Mouse (Mus musculus): Measurements from ENCODE around the gene Tifa. TPM values are rescaled to one million over a fixed set of nuclear protein-coding genes. Genes with fewer than 3 reads are reported as not detected.

Tifa gene
- total and polyA plus RNA-seq, 3 experiments, result 1.4 to 3.2 (median 2.8) TPM

GRCm38 (mm10) chr3:127843324-127843940, 53.8 kb downstream of the Tifa start:
- no peak overlapping the region for H3K27ac ChIP-seq (ENCODE audit: insufficient read depth, low read depth)
- in situ Hi-C loops (cut with MboI; ENCODE audit: low pct_ligation_motif_present, low pct_unique_long_range_greater_than_20kb, low sequenced_read_pairs) (no loop called here), dilution Hi-C loops (cut with MboI; ENCODE audit: extremely low pct_ligation_motif_present, extremely low pct_unique_long_range_greater_than_20kb, low sequenced_read_pairs) (no loop called here)
- H3K4me2 ChIP-seq (ENCODE audit: insufficient read depth, low read depth, poor library complexity, severe bottlenecking), result no peak overlapping the region
- no peak for DNase-seq (ENCODE audit: extremely low read depth)
- TF ChIP-seq IRF4 (IDR thresholded peaks at IDR 0.05; ENCODE audit: low read depth, low read length), result no peak
- no peak for TF ChIP-seq ZNF384 (IDR thresholded peaks at IDR 0.05; ENCODE audit: low read depth, low read length)
- TF ChIP-seq MAX (IDR thresholded peaks at IDR 0.05; ENCODE audit: low read length), result no peak
- TF ChIP-seq CTCF (conservative IDR thresholded peaks at IDR 0.05 in 1 of 2, IDR thresholded peaks at IDR 0.05 in 1 of 2; ENCODE audit: low read depth in 2 of 2, low read length in 2 of 2), result no peak
- no peak for TF ChIP-seq USF2 (conservative IDR thresholded peaks at IDR 0.05; ENCODE audit: low read depth, low read length)
- no peak for TF ChIP-seq SMC3 (IDR thresholded peaks at IDR 0.05; ENCODE audit: low read depth, low read length)
- no peak for TF ChIP-seq E2F4 (IDR thresholded peaks at IDR 0.05; ENCODE audit: insufficient replicate concordance, low read depth, low read length)
- no peak for TF ChIP-seq MAZ (IDR thresholded peaks at IDR 0.05; ENCODE audit: low read depth, low read length)
- TF ChIP-seq ELF1 (IDR thresholded peaks at IDR 0.05; ENCODE audit: low read depth, low read length), result no peak
- no peak for TF ChIP-seq MYC (IDR thresholded peaks at IDR 0.05; ENCODE audit: low read depth, low read length)
- TF ChIP-seq RAD21 (IDR thresholded peaks at IDR 0.05; ENCODE audit: low read depth, low read length), result no peak
- H3K9ac ChIP-seq (ENCODE audit: insufficient read depth, low read depth), result no peak overlapping the region
- H3K4me1 ChIP-seq (ENCODE audit: control insufficient read depth in 1 of 2, insufficient read depth in 2 of 2), result peaks cover 0 to 6% of the 10 kb centered on the region in 2 experiments; a peak in 1 of 4 replicates
- no peak overlapping the region for H3K4me3 ChIP-seq (replicated peaks in 1 of 3; ENCODE audit: low read depth in 2 of 3, low read length in 2 of 3, poor library complexity in 1 of 3)
- H3K79me2 ChIP-seq (replicated peaks; ENCODE audit: control insufficient read depth, extremely low read depth, insufficient read depth, poor library complexity, severe bottlenecking), result no peaks in the 10 kb centered on the region
- no peaks in the 10 kb centered on the region for H3K27me3 ChIP-seq (replicated peaks)
- H3K36me3 ChIP-seq (replicated peaks in 1 of 2; ENCODE audit: control insufficient read depth in 1 of 2, insufficient read depth in 1 of 2, low read length in 1 of 2), result no peaks in the 10 kb centered on the region
- H3K9me3 ChIP-seq (replicated peaks; ENCODE audit: low read length), result peaks cover 7% of the 10 kb centered on the region

GRCm38 (mm10) chr3:127843941-127844327, 54.3 kb downstream of the Tifa start:
- H3K4me3 ChIP-seq (replicated peaks in 1 of 3; ENCODE audit: low read depth in 2 of 3, low read length in 2 of 3, poor library complexity in 1 of 3), result no peak overlapping the region
- TF ChIP-seq PAX5 (IDR thresholded peaks at IDR 0.05; ENCODE audit: low read length), result no peak
- TF ChIP-seq TBP (conservative IDR thresholded peaks at IDR 0.05; ENCODE audit: low read depth, low read length), result no peak
- no peak for TF ChIP-seq USF1 (IDR thresholded peaks at IDR 0.05; ENCODE audit: low read depth, low read length)
- TF ChIP-seq RAD21 (IDR thresholded peaks at IDR 0.05; ENCODE audit: low read depth, low read length), result no peak
- TF ChIP-seq MAFK (IDR thresholded peaks at IDR 0.05; ENCODE audit: insufficient replicate concordance, low read length), result no peak
- no peak for TF ChIP-seq UBTF (IDR thresholded peaks at IDR 0.05; ENCODE audit: low read depth, low read length)
- no peak for TF ChIP-seq NRF1 (IDR thresholded peaks at IDR 0.05; ENCODE audit: low read depth, low read length)
- TF ChIP-seq GABPA (IDR thresholded peaks at IDR 0.05; ENCODE audit: insufficient replicate concordance, low read depth, low read length), result no peak
- no peak for TF ChIP-seq ETS1 (conservative IDR thresholded peaks at IDR 0.05; ENCODE audit: low read depth, low read length)
- TF ChIP-seq MXI1 (IDR thresholded peaks at IDR 0.05; ENCODE audit: low read depth, low read length), result no peak
- no peak for TF ChIP-seq ZKSCAN1 (IDR thresholded peaks at IDR 0.05; ENCODE audit: borderline replicate concordance, low read depth, low read length)
- TF ChIP-seq EP300 (IDR thresholded peaks at IDR 0.05; ENCODE audit: low read length), result no peak
- no peak for TF ChIP-seq TCF12 (IDR thresholded peaks at IDR 0.05; ENCODE audit: low read depth, low read length)
- TF ChIP-seq MAZ (IDR thresholded peaks at IDR 0.05; ENCODE audit: low read depth, low read length), result no peak
- TF ChIP-seq ZMIZ1 (IDR thresholded peaks at IDR 0.05; ENCODE audit: low read depth, low read length), result no peak
- TF ChIP-seq E2F4 (IDR thresholded peaks at IDR 0.05; ENCODE audit: insufficient replicate concordance, low read depth, low read length), result no peak
- no peak for TF ChIP-seq CHD2 (IDR thresholded peaks at IDR 0.05; ENCODE audit: low read length)
- TF ChIP-seq MEF2A (IDR thresholded peaks at IDR 0.05; ENCODE audit: borderline replicate concordance, low read depth, low read length), result no peak
- no peak for TF ChIP-seq ZNF384 (IDR thresholded peaks at IDR 0.05; ENCODE audit: low read depth, low read length)
- no peak for TF ChIP-seq BHLHE40 (IDR thresholded peaks at IDR 0.05; ENCODE audit: low read depth, low read length)
- no peaks in the 10 kb centered on the region for H3K79me2 ChIP-seq (replicated peaks; ENCODE audit: control insufficient read depth, extremely low read depth, insufficient read depth, poor library complexity, severe bottlenecking)
- no peak overlapping the region for H3K27ac ChIP-seq (ENCODE audit: insufficient read depth, low read depth)
- no peaks in the 10 kb centered on the region for H3K27me3 ChIP-seq (replicated peaks)
- no peak overlapping the region for H3K9ac ChIP-seq (ENCODE audit: insufficient read depth, low read depth)
- DNase-seq (ENCODE audit: extremely low read depth), result no peak
- dilution Hi-C loops (cut with MboI; ENCODE audit: extremely low pct_ligation_motif_present, extremely low pct_unique_long_range_greater_than_20kb, low sequenced_read_pairs), result no loop called here
- in situ Hi-C loops (cut with MboI; ENCODE audit: low pct_ligation_motif_present, low pct_unique_long_range_greater_than_20kb, low sequenced_read_pairs), result no loop called here
- H3K4me2 ChIP-seq (ENCODE audit: insufficient read depth, low read depth, poor library complexity, severe bottlenecking), result no peak overlapping the region
- H3K4me1 ChIP-seq (ENCODE audit: control insufficient read depth in 1 of 2, insufficient read depth in 2 of 2), result peaks cover 0 to under 1% of the 10 kb centered on the region in 2 experiments; a peak in 1 of 4 replicates
- no peaks in the 10 kb centered on the region for H3K36me3 ChIP-seq (replicated peaks in 1 of 2; ENCODE audit: control insufficient read depth in 1 of 2, insufficient read depth in 1 of 2, low read length in 1 of 2)
- H3K9me3 ChIP-seq (replicated peaks; ENCODE audit: low read length), result peaks cover 7% of the 10 kb centered on the region

Measured in CH12.LX (cell line).